Mouse (Mus musculus): ENCODE data around the gene Eif2b3.

Eif2b3 gene

GRCm38 (mm10) chr4:117124218-117124517 lies 105.0 kb downstream of the Eif2b3 start:
- no peak for DNase-seq (ENCODE audit: low spot score)

- peak; percentile 46 for DNase-seq (ENCODE audit: low spot score)
These were observed 105.5 kb downstream of the Eif2b3 start for GRCm38 (mm10) chr4:117124518-117125347.

- DNase-seq (ENCODE audit: low spot score), result no peak
These were observed 106.2 kb downstream of the Eif2b3 start, which contains the start of gene Btbd19 for GRCm38 (mm10) chr4:117125348-117125909. Gene Btbd19 (minus strand): TSS chr4:117125725.

GRCm38 (mm10) chr4:117125910-117126674 lies 106.9 kb downstream of the Eif2b3 start:
- no peak for DNase-seq (ENCODE audit: low spot score)

- no peak for DNase-seq (ENCODE audit: low spot score)
These were observed 107.6 kb downstream of the Eif2b3 start, which contains the start of gene Tctex1d4 for GRCm38 (mm10) chr4:117126675-117127290. Gene Tctex1d4 (plus strand): TSS chr4:117126794.

- no peak for DNase-seq (ENCODE audit: low spot score)
These were observed 108.9 kb downstream of the Eif2b3 start for GRCm38 (mm10) chr4:117127991-117128686.

- DNase-seq (ENCODE audit: low spot score), result no peak
These were observed 111.6 kb downstream of the Eif2b3 start for GRCm38 (mm10) chr4:117130790-117131189.

- no peak for DNase-seq (ENCODE audit: low spot score)
These were observed 112.0 kb downstream of the Eif2b3 start for GRCm38 (mm10) chr4:117131198-117131597.

- no peak for DNase-seq (ENCODE audit: low spot score)
These were observed 112.9 kb downstream of the Eif2b3 start for GRCm38 (mm10) chr4:117131890-117132793.

GRCm38 (mm10) chr4:117132794-117133143 lies 113.6 kb downstream of the Eif2b3 start:
- DNase-seq (ENCODE audit: low spot score), result no peak

- no peak for DNase-seq (ENCODE audit: low spot score)
These were observed 114.2 kb downstream of the Eif2b3 start for GRCm38 (mm10) chr4:117133366-117133796.

- DNase-seq (ENCODE audit: low spot score), result peak; percentile 98
These were observed 114.8 kb downstream of the Eif2b3 start, which contains the start of gene Plk3 for GRCm38 (mm10) chr4:117133817-117134600. Gene Plk3 (minus strand): TSS chr4:117133963.

- DNase-seq (ENCODE audit: low spot score), result no peak
These were observed 115.4 kb downstream of the Eif2b3 start for GRCm38 (mm10) chr4:117134601-117134995.

GRCm38 (mm10) chr4:117136034-117136433 lies 116.8 kb downstream of the Eif2b3 start:
- peak; percentile 60 for DNase-seq (ENCODE audit: low spot score)

Data from c-Kit-positive CD71-positive TER-119-positive erythroid progenitor cells, embryonic 14.5 days (primary cell).